Mouse (Mus musculus): ENCODE data around the gene Cript. TPM values are rescaled to one million over a fixed set of nuclear protein-coding genes. Genes with fewer than 3 reads are reported as not detected.

The Cript gene
- polyA plus RNA-seq, 1 experiment, result 38.6 TPM

- TF ChIP-seq CTCF (IDR thresholded peaks at IDR 0.05; ENCODE audit: control insufficient read depth, insufficient read depth, low read length) (no peak), POLR2A (IDR thresholded peaks at IDR 0.05; ENCODE audit: borderline replicate concordance, control insufficient read depth, low read depth, low read length) (no peak)
- 67% methylated on average over 1 of the region's 1 CpGs for WGBS
These were observed 27.1 kb downstream of the Cript start for GRCm38 (mm10) chr17:87052432-87052831.

GRCm38 (mm10) chr17:87053921-87054320 lies 28.6 kb downstream of the Cript start:
- H3K4me3 ChIP-seq (replicated peaks; ENCODE audit: control insufficient read depth, low read depth, low read length), result no peak overlapping the region
- 72% methylated on average over 5 of the region's 5 CpGs for WGBS
- H3K27ac ChIP-seq (ENCODE audit: control insufficient read depth, insufficient read depth, low read depth, low read length, poor library complexity), result no peak overlapping the region
- no peak for TF ChIP-seq POLR2A (IDR thresholded peaks at IDR 0.05; ENCODE audit: borderline replicate concordance, control insufficient read depth, low read depth, low read length)
- no peak for TF ChIP-seq CTCF (IDR thresholded peaks at IDR 0.05; ENCODE audit: control insufficient read depth, insufficient read depth, low read length)
- H3K4me1 ChIP-seq (ENCODE audit: control insufficient read depth, insufficient read depth, low read length), result no peaks in the 10 kb centered on the region

More at GRCm38 (mm10) chr17:87052432-87052831, 27.1 kb downstream of the Cript start:
- Histone ChIP-seq H3K27ac (ENCODE audit: control insufficient read depth, insufficient read depth, low read depth, low read length, poor library complexity) (no peak overlapping the region), H3K4me1 (ENCODE audit: control insufficient read depth, insufficient read depth, low read length) (no peaks in the 10 kb centered on the region), H3K4me3 (replicated peaks; ENCODE audit: control insufficient read depth, low read depth, low read length) (no peak overlapping the region)

- Histone ChIP-seq H3K27ac (ENCODE audit: control insufficient read depth, insufficient read depth, low read depth, low read length, poor library complexity) (no peak overlapping the region), H3K4me1 (ENCODE audit: control insufficient read depth, insufficient read depth, low read length) (no peaks in the 10 kb centered on the region), H3K4me3 (replicated peaks; ENCODE audit: control insufficient read depth, low read depth, low read length) (no peak overlapping the region)
- TF ChIP-seq CTCF (IDR thresholded peaks at IDR 0.05; ENCODE audit: control insufficient read depth, insufficient read depth, low read length) (no peak), POLR2A (IDR thresholded peaks at IDR 0.05; ENCODE audit: borderline replicate concordance, control insufficient read depth, low read depth, low read length) (no peak)
- 29% methylated on average over 5 of the region's 5 CpGs for WGBS
These were observed 29.7 kb downstream of the Cript start for GRCm38 (mm10) chr17:87055051-87055459.

GRCm38 (mm10) chr17:87055663-87056062 lies 30.3 kb downstream of the Cript start:
- Histone ChIP-seq H3K4me3 (replicated peaks; ENCODE audit: control insufficient read depth, low read depth, low read length) (no peak overlapping the region), H3K4me1 (ENCODE audit: control insufficient read depth, insufficient read depth, low read length) (no peaks in the 10 kb centered on the region), H3K27ac (ENCODE audit: control insufficient read depth, insufficient read depth, low read depth, low read length, poor library complexity) (no peak overlapping the region)
- WGBS, result 7% methylated on average over 1 of the region's 1 CpGs
- TF ChIP-seq CTCF (IDR thresholded peaks at IDR 0.05; ENCODE audit: control insufficient read depth, insufficient read depth, low read length) (no peak), POLR2A (IDR thresholded peaks at IDR 0.05; ENCODE audit: borderline replicate concordance, control insufficient read depth, low read depth, low read length) (no peak)

- TF ChIP-seq POLR2A (IDR thresholded peaks at IDR 0.05; ENCODE audit: borderline replicate concordance, control insufficient read depth, low read depth, low read length), result no peak
- TF ChIP-seq CTCF (IDR thresholded peaks at IDR 0.05; ENCODE audit: control insufficient read depth, insufficient read depth, low read length), result no peak
- no peak overlapping the region for H3K27ac ChIP-seq (ENCODE audit: control insufficient read depth, insufficient read depth, low read depth, low read length, poor library complexity)
- no peaks in the 10 kb centered on the region for H3K4me1 ChIP-seq (ENCODE audit: control insufficient read depth, insufficient read depth, low read length)
- no peak overlapping the region for H3K4me3 ChIP-seq (replicated peaks; ENCODE audit: control insufficient read depth, low read depth, low read length)
- WGBS, result 88% methylated on average over 7 of the region's 7 CpGs
These were observed 31.4 kb downstream of the Cript start for GRCm38 (mm10) chr17:87056761-87057160.

- Histone ChIP-seq H3K27ac (ENCODE audit: control insufficient read depth, insufficient read depth, low read depth, low read length, poor library complexity) (no peak overlapping the region), H3K4me1 (ENCODE audit: control insufficient read depth, insufficient read depth, low read length) (peaks cover 2% of the 10 kb centered on the region), H3K4me3 (replicated peaks; ENCODE audit: control insufficient read depth, low read depth, low read length) (no peak overlapping the region)
- 92% methylated on average over 8 of the region's 8 CpGs for WGBS
- TF ChIP-seq CTCF (IDR thresholded peaks at IDR 0.05; ENCODE audit: control insufficient read depth, insufficient read depth, low read length), result no peak
- TF ChIP-seq POLR2A (IDR thresholded peaks at IDR 0.05; ENCODE audit: borderline replicate concordance, control insufficient read depth, low read depth, low read length), result no peak
These were observed 32.3 kb downstream of the Cript start for GRCm38 (mm10) chr17:87057486-87058266.

- no peak overlapping the region for H3K27ac ChIP-seq (ENCODE audit: control insufficient read depth, insufficient read depth, low read depth, low read length, poor library complexity)
- peaks cover 2% of the 10 kb centered on the region for H3K4me1 ChIP-seq (ENCODE audit: control insufficient read depth, insufficient read depth, low read length)
- WGBS, result 42% methylated on average over 9 of the region's 9 CpGs
- no peak overlapping the region for H3K4me3 ChIP-seq (replicated peaks; ENCODE audit: control insufficient read depth, low read depth, low read length)
- TF ChIP-seq POLR2A (IDR thresholded peaks at IDR 0.05; ENCODE audit: borderline replicate concordance, control insufficient read depth, low read depth, low read length), result no peak
- TF ChIP-seq CTCF (IDR thresholded peaks at IDR 0.05; ENCODE audit: control insufficient read depth, insufficient read depth, low read length), result no peak
These were observed 37.3 kb downstream of the Cript start for GRCm38 (mm10) chr17:87062639-87063038.

GRCm38 (mm10) chr17:87063461-87063860 lies 38.1 kb downstream of the Cript start:
- peaks cover 2% of the 10 kb centered on the region for H3K4me1 ChIP-seq (ENCODE audit: control insufficient read depth, insufficient read depth, low read length)
- no peak overlapping the region for H3K4me3 ChIP-seq (replicated peaks; ENCODE audit: control insufficient read depth, low read depth, low read length)
- TF ChIP-seq POLR2A (IDR thresholded peaks at IDR 0.05; ENCODE audit: borderline replicate concordance, control insufficient read depth, low read depth, low read length), result no peak
- TF ChIP-seq CTCF (IDR thresholded peaks at IDR 0.05; ENCODE audit: control insufficient read depth, insufficient read depth, low read length), result no peak
- WGBS, result 52% methylated on average over 7 of the region's 7 CpGs
- no peak overlapping the region for H3K27ac ChIP-seq (ENCODE audit: control insufficient read depth, insufficient read depth, low read depth, low read length, poor library complexity)

All from bone marrow, adult 2 months (tissue).